Mouse (Mus musculus): ENCODE data around the gene Svopl. TPM values are rescaled to one million over a fixed set of nuclear protein-coding genes. Genes with fewer than 3 reads are reported as not detected.

Gene Svopl
- total and polyA plus RNA-seq, 2 experiments = not detected

DNA sequence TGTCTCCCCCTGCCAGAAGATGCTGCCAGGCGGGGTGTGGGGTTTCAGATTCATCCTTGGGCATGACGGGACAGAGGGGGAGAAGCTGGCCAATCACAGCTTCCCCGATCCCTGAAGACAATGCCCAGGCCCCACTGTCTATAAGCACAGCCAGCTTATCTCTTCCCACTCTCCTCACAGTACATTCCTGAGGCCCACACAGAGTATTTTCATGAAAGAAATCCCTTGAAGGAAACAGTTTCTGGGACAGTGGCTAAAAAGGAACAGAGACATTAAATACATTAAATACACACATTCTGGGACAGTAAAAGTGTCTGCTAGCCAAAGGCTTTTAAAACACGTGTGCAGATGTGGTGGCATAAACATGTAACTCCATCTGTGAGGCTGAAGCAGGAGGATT is 33.6 kb upstream of the Svopl start:
- DNase-seq (ENCODE audit: extremely low read depth, low read depth, low spot score) = no peak
- Histone ChIP-seq H3K4me1 (ENCODE audit: control insufficient read depth, insufficient read depth, low read length) (no peaks in the 10 kb centered on the region), H3K79me2 (ENCODE audit: control insufficient read depth, insufficient read depth, low read length) (no peaks in the 10 kb centered on the region), H3K4me3 (ENCODE audit: insufficient read depth, low read depth, low read length) (no peak overlapping the region), H3K9ac (ENCODE audit: low read depth, low read length) (no peak overlapping the region), H3K27me3 (ENCODE audit: control insufficient read depth, insufficient read depth, low read length) (no peaks in the 10 kb centered on the region), H3K27ac (replicated peaks; ENCODE audit: insufficient read depth, low read depth, low read length) (no peak overlapping the region), H3K36me3 (ENCODE audit: control insufficient read depth, insufficient read depth, low read length) (no peaks in the 10 kb centered on the region)
- TF ChIP-seq POLR2A (IDR thresholded peaks at IDR 0.05; ENCODE audit: extremely low read depth, insufficient read depth, low read length) (no peak), CTCF (IDR thresholded peaks at IDR 0.05; ENCODE audit: low read depth, low read length) (no peak)
- WGBS = 81% methylated on average over 4 of the region's 4 CpGs

DNA sequence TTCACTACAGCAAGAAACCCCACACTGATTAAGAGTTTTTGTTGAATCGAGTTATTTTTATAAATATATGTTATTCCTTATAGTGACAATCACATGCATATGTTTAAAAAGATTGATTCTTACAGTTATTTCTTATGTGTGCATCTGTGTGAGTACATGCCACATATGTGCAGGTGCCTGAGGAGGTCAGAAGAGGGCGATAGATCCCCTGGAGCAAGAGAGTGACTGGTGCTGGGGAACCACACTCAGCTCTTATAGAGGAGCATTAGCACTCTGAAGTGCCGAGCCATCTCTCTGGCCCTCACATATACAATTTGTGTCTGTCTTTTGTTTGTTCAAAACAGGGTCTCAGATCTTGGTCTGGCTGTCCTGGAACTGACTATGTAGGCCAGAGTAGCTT is 26.8 kb upstream of the Svopl start:
- TF ChIP-seq POLR2A (IDR thresholded peaks at IDR 0.05; ENCODE audit: extremely low read depth, insufficient read depth, low read length) = no peak
- TF ChIP-seq CTCF (IDR thresholded peaks at IDR 0.05; ENCODE audit: low read depth, low read length) = no peak
- no peak for DNase-seq (ENCODE audit: extremely low read depth, low read depth, low spot score)
- Histone ChIP-seq H3K27me3 (ENCODE audit: control insufficient read depth, insufficient read depth, low read length) (no peaks in the 10 kb centered on the region), H3K4me3 (ENCODE audit: insufficient read depth, low read depth, low read length) (no peak overlapping the region), H3K36me3 (ENCODE audit: control insufficient read depth, insufficient read depth, low read length) (no peaks in the 10 kb centered on the region), H3K27ac (replicated peaks; ENCODE audit: insufficient read depth, low read depth, low read length) (no peak overlapping the region), H3K4me1 (ENCODE audit: control insufficient read depth, insufficient read depth, low read length) (peaks cover 2% of the 10 kb centered on the region; the same call in 1 of the 2 replicates), H3K9ac (ENCODE audit: low read depth, low read length) (no peak overlapping the region), H3K79me2 (ENCODE audit: control insufficient read depth, insufficient read depth, low read length) (no peaks in the 10 kb centered on the region)
- 94% methylated on average over 3 of the region's 3 CpGs for WGBS

DNA sequence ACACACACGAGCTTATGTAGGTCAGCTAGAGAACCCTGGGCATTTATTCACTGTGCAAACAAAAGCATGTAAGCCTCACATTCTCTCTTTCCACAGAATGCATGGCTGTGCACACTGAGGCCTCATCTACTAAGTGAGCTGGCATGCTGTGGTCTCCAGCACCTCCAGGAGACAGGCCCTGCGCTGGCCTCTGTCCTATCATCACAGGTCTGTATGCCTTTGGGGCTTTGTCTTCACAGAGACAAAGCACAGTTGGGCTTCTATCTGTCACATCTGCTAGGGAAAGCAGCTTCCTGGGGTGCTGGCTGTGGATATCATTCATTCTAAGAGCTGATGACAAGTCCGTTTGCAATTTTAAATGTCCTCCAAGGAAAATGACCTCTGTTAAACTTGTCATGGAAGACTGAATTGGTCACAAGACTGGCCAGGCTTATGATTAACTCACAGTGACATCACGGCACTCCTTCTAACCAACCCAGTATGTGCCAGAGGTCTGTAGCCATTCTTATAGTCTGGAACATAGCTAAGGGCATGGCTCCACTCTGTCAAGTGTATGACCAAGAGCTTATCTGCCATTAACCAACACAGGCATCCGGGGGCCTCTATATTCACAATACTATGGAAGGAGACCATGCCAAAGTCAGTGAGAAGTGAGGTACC is 25.5 kb upstream of the Svopl start:
- Histone ChIP-seq H3K4me3 (ENCODE audit: insufficient read depth, low read depth, low read length) (no peak overlapping the region), H3K4me1 (ENCODE audit: control insufficient read depth, insufficient read depth, low read length) (peaks cover 2% of the 10 kb centered on the region; the same call in 1 of the 2 replicates), H3K27ac (replicated peaks; ENCODE audit: insufficient read depth, low read depth, low read length) (no peak overlapping the region), H3K27me3 (ENCODE audit: control insufficient read depth, insufficient read depth, low read length) (no peaks in the 10 kb centered on the region), H3K9ac (ENCODE audit: low read depth, low read length) (no peak overlapping the region), H3K79me2 (ENCODE audit: control insufficient read depth, insufficient read depth, low read length) (no peaks in the 10 kb centered on the region), H3K36me3 (ENCODE audit: control insufficient read depth, insufficient read depth, low read length) (no peaks in the 10 kb centered on the region)
- 58% methylated on average over 5 of the region's 5 CpGs for WGBS
- TF ChIP-seq POLR2A (IDR thresholded peaks at IDR 0.05; ENCODE audit: extremely low read depth, insufficient read depth, low read length) (no peak), CTCF (IDR thresholded peaks at IDR 0.05; ENCODE audit: low read depth, low read length) (no peak)
- peak; percentile 30 for DNase-seq (ENCODE audit: extremely low read depth, low read depth, low spot score)

DNA sequence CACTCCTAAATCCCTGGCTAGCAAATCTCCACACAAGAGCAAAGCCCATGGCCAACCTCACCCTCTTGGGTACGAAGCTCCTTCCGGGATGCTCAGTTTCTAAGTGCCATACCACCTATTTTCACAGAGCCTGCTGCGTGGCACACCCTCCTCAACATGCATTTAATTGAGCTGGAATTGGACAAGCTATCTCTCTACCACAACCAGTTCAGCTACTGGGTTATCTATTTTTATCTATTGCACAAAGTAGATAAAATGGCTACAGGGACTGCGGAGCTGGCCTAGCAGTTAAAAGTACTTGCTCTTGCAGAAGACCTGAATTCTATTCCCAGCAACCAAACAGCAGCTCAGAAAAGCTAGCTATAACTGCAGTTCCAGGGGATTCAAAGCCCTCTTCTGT is 24.5 kb upstream of the Svopl start:
- peaks cover 2% of the 10 kb centered on the region; the same call in 1 of the 2 replicates for H3K4me1 ChIP-seq (ENCODE audit: control insufficient read depth, insufficient read depth, low read length)
- TF ChIP-seq CTCF (IDR thresholded peaks at IDR 0.05; ENCODE audit: low read depth, low read length) (no peak), POLR2A (IDR thresholded peaks at IDR 0.05; ENCODE audit: extremely low read depth, insufficient read depth, low read length) (no peak)
- no peak overlapping the region for H3K9ac ChIP-seq (ENCODE audit: low read depth, low read length)
- no peaks in the 10 kb centered on the region for H3K27me3 ChIP-seq (ENCODE audit: control insufficient read depth, insufficient read depth, low read length)
- no peak overlapping the region for H3K4me3 ChIP-seq (ENCODE audit: insufficient read depth, low read depth, low read length)
- no peaks in the 10 kb centered on the region for H3K36me3 ChIP-seq (ENCODE audit: control insufficient read depth, insufficient read depth, low read length)
- no peak for DNase-seq (ENCODE audit: extremely low read depth, low read depth, low spot score)
- no peaks in the 10 kb centered on the region for H3K79me2 ChIP-seq (ENCODE audit: control insufficient read depth, insufficient read depth, low read length)
- no peak overlapping the region for H3K27ac ChIP-seq (replicated peaks; ENCODE audit: insufficient read depth, low read depth, low read length)
- 96% methylated on average over 4 of the region's 4 CpGs for WGBS

DNA sequence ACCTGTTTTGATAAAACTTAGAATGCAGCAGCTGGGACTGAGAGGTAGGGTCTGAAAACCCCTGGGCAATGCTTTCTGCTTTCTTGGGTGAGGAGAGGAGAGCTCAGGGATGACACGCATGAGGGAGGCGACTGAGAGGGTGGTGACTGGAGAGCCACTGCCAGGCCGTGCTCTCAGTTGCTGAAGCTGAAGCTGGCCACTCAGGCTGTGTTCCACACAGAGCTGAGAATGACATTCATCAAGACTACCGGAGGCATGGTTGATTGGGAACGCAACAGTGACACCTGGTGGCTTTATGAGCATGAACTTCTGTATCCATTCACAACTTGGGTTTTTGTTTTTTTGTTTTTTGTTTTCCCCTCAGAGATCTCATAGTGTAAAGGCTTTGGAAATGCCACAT is 19.4 kb upstream of the Svopl start:
- DNase-seq (ENCODE audit: extremely low read depth, low read depth, low spot score) = peak; percentile 68
- H3K27ac ChIP-seq (replicated peaks; ENCODE audit: insufficient read depth, low read depth, low read length) = no peak overlapping the region
- no peaks in the 10 kb centered on the region for H3K36me3 ChIP-seq (ENCODE audit: control insufficient read depth, insufficient read depth, low read length)
- no peaks in the 10 kb centered on the region for H3K79me2 ChIP-seq (ENCODE audit: control insufficient read depth, insufficient read depth, low read length)
- no peaks in the 10 kb centered on the region for H3K27me3 ChIP-seq (ENCODE audit: control insufficient read depth, insufficient read depth, low read length)
- H3K4me1 ChIP-seq (ENCODE audit: control insufficient read depth, insufficient read depth, low read length) = no peaks in the 10 kb centered on the region
- WGBS = 0% methylated on average over 5 of the region's 5 CpGs
- H3K4me3 ChIP-seq (ENCODE audit: insufficient read depth, low read depth, low read length) = no peak overlapping the region
- no peak for TF ChIP-seq POLR2A (IDR thresholded peaks at IDR 0.05; ENCODE audit: extremely low read depth, insufficient read depth, low read length)
- TF ChIP-seq CTCF (IDR thresholded peaks at IDR 0.05; ENCODE audit: low read depth, low read length) = peak; percentile 70
- no peak overlapping the region for H3K9ac ChIP-seq (ENCODE audit: low read depth, low read length)

DNA sequence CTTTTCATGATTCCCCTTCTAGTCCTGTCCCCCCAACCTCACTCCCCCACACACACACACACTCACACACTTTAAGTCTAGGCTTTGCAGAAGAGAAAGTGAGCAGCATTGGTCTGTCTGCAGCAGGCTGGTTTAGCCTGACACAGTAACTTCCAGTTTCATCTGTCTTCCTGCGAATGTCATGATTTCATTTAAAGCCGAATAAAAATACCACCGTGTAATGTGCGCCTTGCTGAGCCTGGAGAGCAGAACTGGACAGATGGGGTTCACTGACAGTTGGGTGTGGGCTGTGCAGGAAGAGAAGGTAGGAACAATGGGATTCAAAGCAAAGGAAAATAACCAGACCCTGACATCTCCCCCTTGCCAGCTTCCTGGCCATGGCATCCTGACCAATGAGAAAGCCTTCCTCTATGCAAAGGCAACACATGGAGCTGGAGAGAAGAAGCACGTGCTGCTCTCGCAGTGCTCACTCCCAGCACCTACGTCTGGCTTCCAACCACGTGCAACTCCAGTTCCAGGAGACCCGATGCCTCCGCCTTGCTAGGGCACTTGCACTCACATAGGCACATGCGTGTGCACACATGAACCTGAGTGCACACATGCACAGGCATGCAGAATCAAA is 18.8 kb upstream of the Svopl start:
- WGBS = 78% methylated on average over 11 of the region's 11 CpGs
- H3K4me3 ChIP-seq (ENCODE audit: insufficient read depth, low read depth, low read length) = no peak overlapping the region
- no peak overlapping the region for H3K9ac ChIP-seq (ENCODE audit: low read depth, low read length)
- TF ChIP-seq CTCF (IDR thresholded peaks at IDR 0.05; ENCODE audit: low read depth, low read length) = no peak
- TF ChIP-seq POLR2A (IDR thresholded peaks at IDR 0.05; ENCODE audit: extremely low read depth, insufficient read depth, low read length) = no peak
- H3K27me3 ChIP-seq (ENCODE audit: control insufficient read depth, insufficient read depth, low read length) = no peaks in the 10 kb centered on the region
- H3K4me1 ChIP-seq (ENCODE audit: control insufficient read depth, insufficient read depth, low read length) = no peaks in the 10 kb centered on the region
- H3K36me3 ChIP-seq (ENCODE audit: control insufficient read depth, insufficient read depth, low read length) = no peaks in the 10 kb centered on the region
- H3K27ac ChIP-seq (replicated peaks; ENCODE audit: insufficient read depth, low read depth, low read length) = no peak overlapping the region
- no peaks in the 10 kb centered on the region for H3K79me2 ChIP-seq (ENCODE audit: control insufficient read depth, insufficient read depth, low read length)
- DNase-seq (ENCODE audit: extremely low read depth, low read depth, low spot score) = no peak

Measured in liver, adult 2 months (tissue).